Mouse (Mus musculus) neural tube, embryonic 15.5 days (tissue): ENCODE data around the gene Itpk1. TPM values are rescaled to one million over a fixed set of nuclear protein-coding genes. Genes with fewer than 3 reads are reported as not detected.

Experiments used
- ATAC-seq: fragments of 200-750 bp; cut with Nextera tagmentation; 2 replicates; pipeline ENCODE4 v1.8.0; 2017; ENCODE audit warnings: mild to moderate bottlenecking, moderate TSS enrichment, moderate library complexity; ENCODE audit not compliant: low FRiP score
- H3K27ac ChIP-seq: fragments of 300-500 bp; sonication (generic); replicated peaks from 2 replicates; pipeline ENCODE4 v1.5.1; 2015; ENCODE audit warnings: mild to moderate bottlenecking, inconsistent platforms
- H3K27me3 ChIP-seq: fragments of 300-500 bp; sonication (generic); replicated peaks from 2 replicates; pipeline ENCODE4 v1.6.1; 2015; ENCODE audit warnings: inconsistent platforms
- H3K36me3 ChIP-seq: fragments of 300-500 bp; sonication (generic); 2 replicates; pipeline ENCODE4 v1.6.1; 2015; ENCODE audit warnings: inconsistent platforms
- H3K4me1 ChIP-seq: fragments of 300-500 bp; sonication (generic); 2 replicates; pipeline ENCODE4 v1.6.1; 2015; ENCODE audit warnings: inconsistent platforms
- H3K4me2 ChIP-seq: fragments of 300-500 bp; sonication (generic); 2 replicates; pipeline ENCODE4 v1.6.1; 2015; ENCODE audit warnings: inconsistent platforms, mild to moderate bottlenecking, moderate library complexity
- H3K4me3 ChIP-seq: fragments of 300-500 bp; sonication (generic); replicated peaks from 2 replicates; pipeline ENCODE4 v1.5.1; 2015; ENCODE audit warnings: mild to moderate bottlenecking, inconsistent platforms
- H3K9ac ChIP-seq: fragments of 300-500 bp; sonication (generic); replicated peaks from 2 replicates; pipeline ENCODE4 v1.6.1; 2015; ENCODE audit warnings: mild to moderate bottlenecking, inconsistent platforms
- H3K9me3 ChIP-seq: fragments of 300-500 bp; sonication (generic); replicated peaks from 2 replicates; pipeline ENCODE4 v1.6.1; 2016; ENCODE audit warnings: inconsistent platforms
- WGBS: fragments of 180-500 bp; shearing (Covaris S2); methylation state at CpG from one replicate; pipeline ENCODE4 v1.1.7; 2015; ENCODE audit warnings: mixed read lengths; 5-methylcytosine and 5-hydroxymethylcytosine counted together
- polyA plus RNA-seq: library from polyadenylated mRNA; unstranded; fragments of >200 nt; fragmentation: Nextera tagmentation; extraction: Ambion mirVana; gene quantifications from 2 replicates; pipeline ENCODE4 v1.2.1, GENCODE M21; 2015

Itpk1 gene
- polyA plus RNA-seq, 1 experiment from 2014 or later = 42.7 TPM

DNA sequence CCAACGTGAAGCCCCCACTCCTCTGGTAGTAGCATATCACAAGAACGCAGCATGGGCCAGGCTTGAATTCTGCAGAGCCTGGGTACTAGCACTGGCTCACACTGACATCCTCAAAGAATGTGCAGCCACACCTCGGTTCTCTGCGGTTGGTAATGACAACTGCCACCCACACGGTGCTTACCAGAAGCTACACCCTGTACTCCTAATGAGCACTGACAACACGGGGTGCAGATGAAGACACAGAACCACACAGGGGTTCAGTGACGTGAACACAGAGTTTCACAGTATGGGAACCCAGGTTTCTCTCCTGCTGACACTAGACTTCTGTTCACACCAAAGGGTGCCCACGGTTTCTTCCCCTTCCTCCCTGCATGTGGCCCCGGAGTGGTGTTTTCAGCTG is 76.5 kb downstream of the Itpk1 start:
- no peaks in the 10 kb centered on the region for H3K36me3 ChIP-seq
- H3K9me3 ChIP-seq = no peaks in the 10 kb centered on the region
- no peak overlapping the region for H3K9ac ChIP-seq
- no peak for ATAC-seq
- peaks cover 19% of the 10 kb centered on the region for H3K4me1 ChIP-seq
- H3K4me2 ChIP-seq = no peak overlapping the region
- H3K27ac ChIP-seq = no peak overlapping the region
- H3K27me3 ChIP-seq = no peaks in the 10 kb centered on the region
- no peak overlapping the region for H3K4me3 ChIP-seq
- WGBS = 87% methylated on average over 9 of the region's 9 CpGs

DNA sequence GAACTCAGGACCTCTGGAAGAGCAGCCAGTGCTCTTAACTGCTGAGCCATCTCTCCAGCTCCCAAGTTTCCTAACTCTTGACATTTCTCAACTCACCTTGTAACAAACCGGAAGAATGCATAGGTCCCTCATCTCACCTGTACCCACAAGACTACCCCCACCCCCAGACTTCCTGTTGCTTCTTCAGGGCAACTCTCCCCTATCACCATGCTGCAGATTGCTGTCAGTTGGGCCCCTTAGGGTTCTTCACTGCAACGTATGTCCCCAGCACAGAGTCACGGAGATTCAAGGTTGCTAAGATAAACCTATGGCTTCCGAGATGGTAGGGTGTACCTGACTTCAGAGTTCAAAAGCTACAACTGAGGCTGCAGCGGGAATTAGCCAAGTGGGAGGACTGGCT is 77.2 kb downstream of the Itpk1 start:
- Histone ChIP-seq H3K9ac (no peak overlapping the region), H3K36me3 (peaks cover 3% of the 10 kb centered on the region; the same call in 1 of the 2 replicates), H3K4me2 (no peak overlapping the region), H3K27me3 (no peaks in the 10 kb centered on the region), H3K4me1 (peaks cover 13% of the 10 kb centered on the region; the same call in 1 of the 2 replicates), H3K4me3 (no peak overlapping the region), H3K9me3 (no peaks in the 10 kb centered on the region), H3K27ac (no peak overlapping the region)
- WGBS = 96% methylated on average over 5 of the region's 5 CpGs
- no peak for ATAC-seq

DNA sequence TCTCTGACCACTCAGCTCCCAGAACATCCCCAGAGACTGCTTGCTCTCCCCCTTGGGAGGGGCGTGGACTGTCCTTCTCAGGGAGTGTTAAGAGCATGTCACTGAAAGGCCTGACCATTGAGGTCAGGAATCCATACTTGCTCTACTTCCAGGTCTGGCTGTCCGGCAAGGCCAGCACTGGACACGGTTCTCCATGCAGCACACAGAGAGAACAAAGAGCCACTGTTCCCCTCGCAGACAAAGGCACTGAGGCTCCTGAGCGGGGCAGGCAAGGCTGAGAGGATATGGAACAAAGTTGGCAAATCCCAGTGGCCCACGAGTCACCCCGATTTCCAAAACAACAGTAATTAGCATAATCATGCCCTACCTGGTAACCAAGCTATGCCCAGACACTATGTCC is 77.9 kb downstream of the Itpk1 start:
- no peak overlapping the region for H3K9ac ChIP-seq
- peaks cover 6% of the 10 kb centered on the region; the same call in 1 of the 2 replicates for H3K4me1 ChIP-seq
- ATAC-seq = no peak
- no peaks in the 10 kb centered on the region for H3K27me3 ChIP-seq
- no peak overlapping the region for H3K4me2 ChIP-seq
- peaks cover 5% of the 10 kb centered on the region; the same call in 1 of the 2 replicates for H3K36me3 ChIP-seq
- H3K27ac ChIP-seq = no peak overlapping the region
- 48% methylated on average over 7 of the region's 7 CpGs for WGBS
- no peak overlapping the region for H3K4me3 ChIP-seq
- H3K9me3 ChIP-seq = no peaks in the 10 kb centered on the region

DNA sequence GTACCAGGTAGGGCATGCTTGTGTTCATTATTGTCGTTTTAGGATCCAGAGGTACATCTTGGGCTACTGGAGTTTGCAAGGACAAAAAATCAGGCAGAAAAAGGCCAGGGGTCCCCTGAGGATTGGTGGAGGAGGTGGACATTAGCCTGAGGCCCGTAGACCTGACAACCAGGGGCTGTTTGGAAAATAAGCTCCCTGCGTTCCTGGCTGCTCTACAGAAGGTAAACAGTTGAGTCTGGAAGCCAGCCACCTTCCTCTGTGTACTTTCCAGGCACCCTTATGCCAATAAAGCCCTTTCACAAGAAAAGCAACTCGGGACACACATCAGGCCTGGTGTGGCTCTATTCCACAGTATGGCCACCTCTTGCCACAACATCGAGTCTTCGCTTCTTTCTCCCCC is 79.0 kb downstream of the Itpk1 start:
- H3K4me3 ChIP-seq = no peak overlapping the region
- H3K36me3 ChIP-seq = peaks cover 5% of the 10 kb centered on the region; the same call in 1 of the 2 replicates
- H3K4me2 ChIP-seq = no peak overlapping the region
- no peak overlapping the region for H3K9ac ChIP-seq
- no peak overlapping the region for H3K27ac ChIP-seq
- no peaks in the 10 kb centered on the region for H3K27me3 ChIP-seq
- 0 out of 2 replicates have a peak, but pooled peaks cover 3% of the 10 kb centered on the region for H3K4me1 ChIP-seq
- H3K9me3 ChIP-seq = no peaks in the 10 kb centered on the region
- 92% methylated on average over 6 of the region's 6 CpGs for WGBS
- ATAC-seq = no peak

- no peak overlapping the region for H3K9ac ChIP-seq
- 87% methylated on average over 5 of the region's 5 CpGs for WGBS
- H3K27ac ChIP-seq = no peak overlapping the region
- H3K4me2 ChIP-seq = no peak overlapping the region
- H3K36me3 ChIP-seq = peaks cover 5% of the 10 kb centered on the region; the same call in 1 of the 2 replicates
- H3K4me1 ChIP-seq = 0 out of 2 replicates have a peak, but pooled peaks cover 3% of the 10 kb centered on the region
- no peak overlapping the region for H3K4me3 ChIP-seq
- H3K9me3 ChIP-seq = no peaks in the 10 kb centered on the region
- H3K27me3 ChIP-seq = no peaks in the 10 kb centered on the region
- no peak for ATAC-seq
Observed at GRCm38 (mm10) chr12:102625118-102625517, 79.6 kb downstream of the Itpk1 start.

- Histone ChIP-seq H3K4me2 (no peak overlapping the region), H3K9me3 (no peaks in the 10 kb centered on the region), H3K9ac (no peak overlapping the region), H3K27ac (no peak overlapping the region), H3K27me3 (no peaks in the 10 kb centered on the region), H3K4me1 (peaks cover 3% of the 10 kb centered on the region; the same call in 1 of the 2 replicates), H3K36me3 (peaks cover 5% of the 10 kb centered on the region; the same call in 1 of the 2 replicates), H3K4me3 (no peak overlapping the region)
- no peak for ATAC-seq
- WGBS = 86% methylated on average over 9 of the region's 9 CpGs
Observed at GRCm38 (mm10) chr12:102623827-102624226, 80.9 kb downstream of the Itpk1 start.

DNA sequence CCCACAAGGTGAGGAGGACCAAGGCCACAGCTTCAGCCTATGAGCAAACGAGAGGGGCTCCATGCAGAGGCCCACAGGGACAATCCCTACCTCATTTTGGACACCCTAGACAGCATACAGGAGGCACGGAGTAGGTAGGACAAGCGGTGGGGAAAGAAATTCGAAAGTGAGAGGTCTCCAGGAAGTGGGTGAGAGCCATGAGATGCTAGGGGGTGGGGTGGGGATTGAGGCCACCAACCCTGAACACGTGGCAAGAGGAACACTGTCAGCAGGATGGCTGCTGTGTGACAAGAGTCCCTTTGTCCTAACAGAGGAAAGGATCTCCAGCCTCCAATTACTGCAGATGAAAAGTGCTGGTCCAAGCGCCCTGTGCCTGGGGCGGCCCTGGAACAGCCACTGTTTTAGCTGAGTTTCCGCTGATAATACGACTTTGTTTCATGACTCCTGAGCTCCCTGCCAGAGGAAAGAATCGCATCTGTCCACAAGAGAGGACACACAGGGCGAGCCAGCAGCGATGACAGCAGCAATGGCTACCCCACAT is 82.4 kb downstream of the Itpk1 start:
- no peak for ATAC-seq
- Histone ChIP-seq H3K9ac (no peak overlapping the region), H3K27ac (no peak overlapping the region), H3K4me2 (no peak overlapping the region), H3K4me3 (no peak overlapping the region), H3K36me3 (peaks cover 5% of the 10 kb centered on the region; the same call in 1 of the 2 replicates), H3K9me3 (no peaks in the 10 kb centered on the region), H3K4me1 (peaks cover 13% of the 10 kb centered on the region), H3K27me3 (no peaks in the 10 kb centered on the region)
- 80% methylated on average over 12 of the region's 12 CpGs for WGBS

DNA sequence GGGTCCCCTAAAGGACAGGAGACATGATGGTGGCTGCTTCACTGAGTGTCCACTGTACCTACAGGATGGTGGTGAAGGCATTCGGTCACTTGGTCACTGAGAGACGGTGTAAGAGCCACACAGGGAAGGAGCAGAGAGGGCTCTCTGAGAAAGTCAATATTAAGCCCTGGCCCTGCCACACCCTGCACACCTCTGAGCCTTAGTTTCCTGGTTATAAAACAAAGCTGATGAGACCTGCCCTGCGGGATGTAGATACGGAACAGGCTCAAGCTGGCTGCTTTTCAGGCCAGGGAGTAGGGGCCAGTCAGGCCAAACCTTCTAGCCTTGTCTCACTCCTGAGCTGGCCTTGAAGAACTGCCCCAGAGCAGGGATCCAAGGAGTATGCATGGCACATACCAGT is 82.9 kb downstream of the Itpk1 start:
- H3K36me3 ChIP-seq = peaks cover 5% of the 10 kb centered on the region; the same call in 1 of the 2 replicates
- no peak overlapping the region for H3K27ac ChIP-seq
- H3K27me3 ChIP-seq = no peaks in the 10 kb centered on the region
- peaks cover 18% of the 10 kb centered on the region for H3K4me1 ChIP-seq
- no peak overlapping the region for H3K9ac ChIP-seq
- H3K9me3 ChIP-seq = no peaks in the 10 kb centered on the region
- no peak overlapping the region for H3K4me3 ChIP-seq
- no peak overlapping the region for H3K4me2 ChIP-seq
- 89% methylated on average over 4 of the region's 4 CpGs for whole genome bisulfite sequencing
- ATAC-seq = no peak

- Histone ChIP-seq H3K4me2 (no peak overlapping the region), H3K36me3 (peaks cover 5% of the 10 kb centered on the region; the same call in 1 of the 2 replicates), H3K27me3 (no peaks in the 10 kb centered on the region), H3K4me3 (no peak overlapping the region), H3K9ac (no peak overlapping the region), H3K4me1 (peaks cover 18% of the 10 kb centered on the region), H3K9me3 (no peaks in the 10 kb centered on the region), H3K27ac (no peak overlapping the region)
- 92% methylated on average over 4 of the region's 4 CpGs for WGBS
- no peak for ATAC-seq
Observed at GRCm38 (mm10) chr12:102621205-102621604, 83.5 kb downstream of the Itpk1 start.

- no peak overlapping the region for H3K9ac ChIP-seq
- H3K27me3 ChIP-seq = no peaks in the 10 kb centered on the region
- H3K9me3 ChIP-seq = no peaks in the 10 kb centered on the region
- peaks cover 18% of the 10 kb centered on the region for H3K4me1 ChIP-seq
- no peak overlapping the region for H3K4me3 ChIP-seq
- H3K27ac ChIP-seq = no peak overlapping the region
- ATAC-seq = no peak
- H3K36me3 ChIP-seq = peaks cover 5% of the 10 kb centered on the region; the same call in 1 of the 2 replicates
- WGBS = 52% methylated on average over 7 of the region's 7 CpGs
- H3K4me2 ChIP-seq = no peak overlapping the region
Observed at GRCm38 (mm10) chr12:102619908-102620307, 84.8 kb downstream of the Itpk1 start.

- WGBS = 61% methylated on average over 9 of the region's 9 CpGs
- peaks cover 16% of the 10 kb centered on the region for H3K4me1 ChIP-seq
- no peak overlapping the region for H3K9ac ChIP-seq
- no peak overlapping the region for H3K4me2 ChIP-seq
- H3K36me3 ChIP-seq = peaks cover 5% of the 10 kb centered on the region; the same call in 1 of the 2 replicates
- no peaks in the 10 kb centered on the region for H3K27me3 ChIP-seq
- no peak overlapping the region for H3K27ac ChIP-seq
- ATAC-seq = no peak
- no peaks in the 10 kb centered on the region for H3K9me3 ChIP-seq
- no peak overlapping the region for H3K4me3 ChIP-seq
Observed at GRCm38 (mm10) chr12:102618085-102618484, 86.6 kb downstream of the Itpk1 start.

DNA sequence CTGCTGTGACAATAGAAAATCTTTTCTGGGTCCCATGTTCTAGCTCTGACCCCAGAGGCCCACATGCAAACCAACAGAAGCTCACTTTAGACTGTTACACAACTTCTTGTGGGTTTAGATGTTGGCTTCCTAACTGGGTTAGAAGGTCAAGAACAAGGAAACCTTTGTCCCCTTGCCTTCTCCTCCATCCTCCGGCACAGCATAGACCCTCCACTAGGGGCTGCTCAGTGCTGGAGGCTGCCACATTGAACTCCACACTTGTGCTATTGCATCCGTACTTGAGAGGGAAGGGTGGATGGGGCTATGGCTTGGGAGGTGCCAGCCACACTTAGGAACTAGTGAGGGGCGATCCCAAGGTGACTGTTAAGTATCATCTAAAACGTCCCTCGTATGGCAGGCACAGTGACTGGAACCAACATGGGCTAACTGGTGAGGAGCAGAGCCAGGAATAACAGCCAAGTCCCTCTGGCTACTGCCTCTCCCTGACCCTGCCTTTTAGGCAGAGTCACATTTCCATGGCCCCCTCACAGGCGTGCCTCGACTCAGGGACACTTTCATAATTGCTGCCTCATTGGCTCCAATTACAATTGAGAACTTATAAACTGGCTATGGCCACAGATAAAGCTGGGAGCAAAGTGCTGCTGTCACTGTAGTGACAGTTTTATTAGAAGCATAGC is 87.7 kb downstream of the Itpk1 start:
- no peak overlapping the region for H3K27ac ChIP-seq
- no peaks in the 10 kb centered on the region; the same call in 1 of the 2 replicates for H3K36me3 ChIP-seq
- H3K27me3 ChIP-seq = no peaks in the 10 kb centered on the region
- H3K9me3 ChIP-seq = no peaks in the 10 kb centered on the region
- no peak overlapping the region for H3K4me3 ChIP-seq
- H3K4me1 ChIP-seq = peaks cover 16% of the 10 kb centered on the region
- H3K9ac ChIP-seq = no peak overlapping the region
- 45% methylated on average over 7 of the region's 7 CpGs for WGBS
- no peak overlapping the region for H3K4me2 ChIP-seq
- no peak for ATAC-seq
